Mouse (Mus musculus): ENCODE results near the gene Mc3r.

- TF ChIP-seq CTCF (IDR thresholded peaks at IDR 0.05; ENCODE audit: borderline replicate concordance, insufficient read depth, low read length) (no peak), POLR2A (IDR thresholded peaks at IDR 0.05; ENCODE audit: low read depth, low read length) (no peak)
Measured at GRCm38 (mm10) chr2:172276155-172276554, 27.9 kb downstream of the Mc3r start.
